Mouse (Mus musculus) kidney, postnatal 14 days (tissue): ENCODE measurements around the gene Henmt1.

Source experiments
- DNase-seq: peaks from one replicate; pipeline ENCODE4 v3.0.0; 2022; ENCODE audit warnings: mixed read lengths

Henmt1 gene

GRCm38 (mm10) chr3:108939573-108939972, at the start of gene Henmt1:
TSS of gene Henmt1 (plus strand) at chr3:108939873.
- DNase-seq, result no peak

- no peak for DNase-seq
These were observed 49.8 kb upstream of the Henmt1 start, which contains the start of gene Fndc7 for GRCm38 (mm10) chr3:108889908-108890307. TSS of gene Fndc7 (minus strand) at chr3:108890008.

GRCm38 (mm10) chr3:108892080-108892479, 47.6 kb upstream of the Henmt1 start:
- DNase-seq, result no peak

- DNase-seq, result no peak
These were observed 46.8 kb upstream of the Henmt1 start for GRCm38 (mm10) chr3:108892914-108893313.

- DNase-seq, result no peak
These were observed 41.0 kb upstream of the Henmt1 start for GRCm38 (mm10) chr3:108898640-108899039.

GRCm38 (mm10) chr3:108900147-108900546, 39.5 kb upstream of the Henmt1 start:
- no peak for DNase-seq

GRCm38 (mm10) chr3:108900681-108901080, 39.0 kb upstream of the Henmt1 start:
- no peak for DNase-seq

- DNase-seq, result no peak
These were observed 37.6 kb upstream of the Henmt1 start for GRCm38 (mm10) chr3:108902038-108902437.

GRCm38 (mm10) chr3:108902934-108903333, 36.7 kb upstream of the Henmt1 start:
- no peak for DNase-seq

- DNase-seq, result peak; percentile 20
These were observed 29.2 kb upstream of the Henmt1 start for GRCm38 (mm10) chr3:108910303-108911080.

GRCm38 (mm10) chr3:108911081-108911547, 28.6 kb upstream of the Henmt1 start:
- peak; percentile 73 for DNase-seq

GRCm38 (mm10) chr3:108911548-108912413, 27.9 kb upstream of the Henmt1 start, which contains the start of gene Prpf38b:
TSS of gene Prpf38b (minus strand) at chr3:108911727.
- DNase-seq, result peak; percentile 97

- DNase-seq, result no peak
These were observed 23.7 kb upstream of the Henmt1 start for GRCm38 (mm10) chr3:108915999-108916398.

- DNase-seq, result no peak
These were observed 22.8 kb upstream of the Henmt1 start for GRCm38 (mm10) chr3:108916857-108917256.

- DNase-seq, result no peak
These were observed 21.7 kb upstream of the Henmt1 start for GRCm38 (mm10) chr3:108917986-108918385.

- DNase-seq, result no peak
These were observed 20.8 kb upstream of the Henmt1 start for GRCm38 (mm10) chr3:108918852-108919251.

GRCm38 (mm10) chr3:108920442-108921070, 19.1 kb upstream of the Henmt1 start:
- DNase-seq, result peak; percentile 31

GRCm38 (mm10) chr3:108921822-108922221, 17.9 kb upstream of the Henmt1 start:
- no peak for DNase-seq

GRCm38 (mm10) chr3:108925677-108926076, 14.0 kb upstream of the Henmt1 start:
- no peak for DNase-seq

- no peak for DNase-seq
These were observed 13.4 kb upstream of the Henmt1 start for GRCm38 (mm10) chr3:108926308-108926707.

- no peak for DNase-seq
These were observed 6.1 kb upstream of the Henmt1 start for GRCm38 (mm10) chr3:108933557-108933956.

- no peak for DNase-seq
These were observed 982 bp upstream of the Henmt1 start for GRCm38 (mm10) chr3:108938691-108939090.
